Mouse (Mus musculus) v-Abl transformed pro-B cells (cell line): Measurements from ENCODE around the gene Lrrc45.

Experiments used
- in situ Hi-C, 2 experiments: fragments of 400-800 bp; cut with MboI; formaldehyde crosslinking; loops; one replicate each; pipeline ENCODE4 v1.15.1; 2025; ENCODE audit not compliant: unreplicated experiment in 2 of 2

Gene Lrrc45

DNA sequence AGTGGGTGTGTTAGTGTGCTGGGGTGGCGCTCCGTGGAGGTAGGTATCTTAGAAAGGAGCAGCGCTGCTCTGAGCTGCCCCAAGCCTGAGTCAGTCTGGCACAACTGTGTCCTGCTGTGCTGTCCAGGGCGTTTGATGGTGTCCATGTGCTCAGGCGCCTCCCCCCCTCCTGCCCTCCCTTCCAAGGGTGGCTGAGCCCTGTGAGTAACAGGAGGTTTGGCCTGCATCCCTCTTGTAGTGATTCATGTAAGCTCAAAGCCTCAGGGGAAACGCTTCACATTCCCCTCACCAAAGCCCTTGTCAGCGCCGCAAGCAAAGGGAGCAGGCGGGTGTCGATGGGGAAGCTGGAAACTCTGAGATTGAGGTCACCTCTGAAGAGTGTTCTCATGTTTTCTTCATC lies 16.0 kb upstream of the Lrrc45 start:
- in situ Hi-C loops, result no loop called here

DNA sequence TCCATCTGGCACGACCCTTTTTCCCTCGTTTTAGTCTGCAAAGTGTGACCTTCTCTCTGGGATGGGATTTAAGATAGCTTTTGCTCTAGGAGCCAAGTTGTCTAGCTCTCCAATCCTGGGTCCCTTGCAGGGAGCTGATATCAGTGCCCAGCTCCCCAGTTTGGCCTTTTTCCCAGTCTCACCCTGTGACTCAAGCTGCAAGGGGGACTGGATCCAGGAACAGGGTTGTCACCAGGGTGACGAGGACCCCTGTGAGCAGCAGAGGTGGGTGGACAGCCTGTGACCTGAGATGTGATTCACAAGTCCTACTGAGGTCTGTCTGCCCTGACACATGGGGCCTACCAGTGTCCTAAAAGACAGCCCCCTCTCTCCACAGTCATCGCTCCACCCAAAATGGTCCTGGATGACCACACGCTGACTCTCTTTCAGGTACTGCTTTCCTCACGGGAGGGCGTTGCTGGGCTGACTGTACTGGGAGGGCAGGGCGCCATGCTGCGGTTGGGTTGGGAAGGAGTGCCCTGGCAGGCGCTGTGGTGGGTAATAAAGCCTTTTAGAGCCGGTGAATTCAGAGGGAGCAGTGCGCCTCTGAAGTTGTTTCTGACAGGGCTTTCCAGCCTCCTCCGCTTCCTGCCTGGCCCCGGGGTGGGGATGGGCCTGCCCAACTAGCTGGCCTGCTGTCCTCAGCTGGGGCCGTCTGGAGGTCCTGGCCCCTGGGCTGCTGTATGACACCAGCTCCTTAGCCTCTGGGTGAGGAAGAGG lies 9.8 kb upstream of the Lrrc45 start:
- in situ Hi-C loops, result no loop called here

DNA sequence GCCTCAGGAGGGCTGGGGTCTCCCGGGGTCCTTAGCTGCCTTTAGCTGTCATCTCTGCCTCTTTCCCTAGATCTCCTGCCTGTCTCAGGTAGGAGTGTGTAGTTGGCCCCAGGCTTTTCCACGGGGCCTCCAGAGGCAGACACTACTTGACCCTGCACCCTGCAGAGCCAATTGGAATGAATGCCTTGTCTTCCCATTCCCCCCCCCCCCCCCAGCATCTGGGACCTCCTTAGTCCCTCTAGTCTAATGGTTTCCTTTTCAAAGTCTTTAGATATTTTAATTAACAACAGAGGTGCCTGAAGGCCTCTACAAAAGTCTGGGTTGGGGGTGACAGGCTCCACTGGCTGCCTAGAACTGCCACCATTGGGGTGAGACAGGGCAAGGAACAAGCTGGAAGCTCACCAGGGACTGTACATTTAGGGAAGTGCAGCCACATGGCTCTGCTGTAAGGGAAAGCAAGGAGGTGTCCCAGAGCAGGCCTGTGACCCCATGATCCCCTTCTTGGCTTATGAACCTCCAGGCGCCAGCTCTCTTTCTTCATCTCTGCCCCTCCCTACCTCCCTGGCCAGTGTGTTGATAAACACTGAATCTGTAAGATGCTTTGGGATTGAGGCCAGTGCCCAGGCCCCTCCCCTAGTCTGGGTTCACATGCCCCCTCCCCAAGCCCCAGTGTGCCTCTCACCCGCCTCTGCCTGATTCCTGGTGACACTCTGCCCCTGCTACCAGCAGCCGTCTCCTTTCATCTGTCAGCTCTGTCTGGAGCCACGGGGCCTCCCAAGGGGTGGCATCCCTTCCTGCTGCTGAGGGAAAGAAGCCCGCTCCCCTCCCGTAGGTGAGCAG lies 9.0 kb upstream of the Lrrc45 start:
- in situ Hi-C loops, result no loop called here

DNA sequence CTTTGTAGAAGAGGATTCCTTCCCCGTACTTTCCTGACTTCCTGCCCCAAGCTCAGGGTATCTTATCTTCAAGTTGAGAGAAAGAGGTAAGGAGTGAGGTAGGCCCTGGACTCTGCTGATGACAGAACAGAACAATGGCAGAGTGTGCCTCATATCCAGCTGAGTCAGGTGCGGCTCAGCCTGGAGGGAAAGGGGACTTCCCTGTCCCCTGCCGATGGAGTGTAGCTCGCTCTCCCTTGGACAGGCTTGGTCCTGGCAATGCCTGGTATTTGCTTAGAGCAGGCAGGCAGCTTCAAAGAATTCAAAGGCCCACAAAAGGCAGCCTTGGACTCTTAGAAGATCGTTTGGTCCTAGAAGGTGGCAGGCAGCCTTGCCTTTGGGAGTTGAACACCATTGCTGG lies 7.6 kb upstream of the Lrrc45 start:
- in situ Hi-C loops, result no loop called here

DNA sequence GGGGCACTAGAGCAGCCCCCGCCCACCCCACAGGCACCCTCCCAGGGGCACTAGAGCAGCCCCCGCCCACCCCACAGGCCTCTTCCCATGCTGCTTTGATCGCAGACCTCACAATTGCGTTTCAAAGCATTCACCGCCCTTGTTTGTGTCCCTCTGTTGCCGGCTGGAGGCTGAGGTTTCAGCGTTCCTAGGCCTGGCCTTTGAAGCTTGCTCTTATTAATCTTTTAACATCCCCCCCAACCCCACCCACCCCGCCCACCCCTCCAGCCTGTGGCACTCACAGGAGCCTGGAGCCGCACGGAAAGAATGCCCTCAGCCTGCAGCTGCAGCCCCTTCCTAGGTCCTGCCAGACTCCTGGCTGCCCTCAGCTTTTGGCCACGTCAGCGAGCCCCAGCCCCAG lies 6.5 kb upstream of the Lrrc45 start:
- in situ Hi-C loops, result no loop called here

DNA sequence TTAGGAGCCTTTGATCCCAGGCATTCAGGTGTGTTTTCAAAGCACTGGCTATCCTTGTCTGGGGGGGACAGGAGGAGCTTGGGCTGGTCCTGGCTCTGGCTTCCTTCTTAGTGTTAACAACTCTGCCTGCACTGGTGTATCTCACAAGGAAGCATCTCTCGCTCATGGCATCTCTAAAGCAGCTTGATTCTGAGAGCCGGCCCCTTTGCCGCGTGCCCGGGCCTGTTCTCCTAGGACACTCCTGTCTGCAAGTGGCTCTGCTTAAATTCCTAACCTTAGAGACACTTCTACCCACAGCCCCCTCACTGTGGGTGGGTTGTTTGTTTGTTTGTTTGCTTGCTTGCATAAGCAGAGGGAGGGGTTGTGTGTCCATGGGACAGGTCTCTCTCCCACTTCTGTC lies 5.8 kb upstream of the Lrrc45 start:
- in situ Hi-C loops, result no loop called here

DNA sequence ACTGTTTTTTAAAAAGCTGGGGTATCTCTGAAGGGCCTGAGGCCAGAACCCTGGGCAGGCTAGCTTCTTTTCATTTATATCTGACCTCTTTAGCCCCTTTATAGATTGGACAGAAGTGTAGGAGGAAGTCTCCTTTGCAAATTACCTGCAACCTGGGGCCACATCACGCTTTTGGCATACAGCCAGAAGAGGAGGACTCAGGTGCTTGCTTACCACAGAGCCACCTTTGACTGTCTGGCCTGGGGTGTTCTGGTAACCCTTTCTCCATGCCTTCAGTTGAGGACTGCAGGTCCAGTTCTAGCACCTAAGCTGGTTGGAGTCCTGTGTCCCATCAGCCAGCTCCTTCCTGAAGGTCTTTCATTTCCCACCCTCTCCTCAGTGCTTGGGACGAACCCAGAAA lies 4.2 kb upstream of the Lrrc45 start:
- in situ Hi-C loops, result no loop called here

DNA sequence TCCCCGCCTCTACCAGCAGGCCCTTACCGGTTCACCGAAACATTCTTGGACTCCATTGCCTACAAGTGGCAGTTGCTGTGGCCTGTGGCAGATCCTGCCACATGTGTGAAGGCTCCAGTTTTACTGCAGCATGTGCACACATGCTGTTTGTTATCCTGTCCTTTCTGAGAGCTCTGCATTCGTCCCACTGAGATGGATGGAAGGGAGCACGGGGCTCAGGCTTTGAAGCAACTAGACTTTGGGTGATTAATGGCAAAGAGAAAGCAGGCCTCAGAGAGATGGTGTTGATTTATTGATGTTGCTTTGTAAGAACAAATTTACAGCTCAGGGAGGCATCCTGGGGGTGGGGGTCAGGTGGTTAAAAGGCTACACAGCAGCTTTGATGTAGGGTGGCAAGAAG lies 3.1 kb upstream of the Lrrc45 start:
- in situ Hi-C loops, result loop anchor here (5.0 to 10.0 kb wide), 6 partner anchors 38 to 223 kb away; partner anchors contain the start of gene Aspscr1 (in 1 of the 2)

DNA sequence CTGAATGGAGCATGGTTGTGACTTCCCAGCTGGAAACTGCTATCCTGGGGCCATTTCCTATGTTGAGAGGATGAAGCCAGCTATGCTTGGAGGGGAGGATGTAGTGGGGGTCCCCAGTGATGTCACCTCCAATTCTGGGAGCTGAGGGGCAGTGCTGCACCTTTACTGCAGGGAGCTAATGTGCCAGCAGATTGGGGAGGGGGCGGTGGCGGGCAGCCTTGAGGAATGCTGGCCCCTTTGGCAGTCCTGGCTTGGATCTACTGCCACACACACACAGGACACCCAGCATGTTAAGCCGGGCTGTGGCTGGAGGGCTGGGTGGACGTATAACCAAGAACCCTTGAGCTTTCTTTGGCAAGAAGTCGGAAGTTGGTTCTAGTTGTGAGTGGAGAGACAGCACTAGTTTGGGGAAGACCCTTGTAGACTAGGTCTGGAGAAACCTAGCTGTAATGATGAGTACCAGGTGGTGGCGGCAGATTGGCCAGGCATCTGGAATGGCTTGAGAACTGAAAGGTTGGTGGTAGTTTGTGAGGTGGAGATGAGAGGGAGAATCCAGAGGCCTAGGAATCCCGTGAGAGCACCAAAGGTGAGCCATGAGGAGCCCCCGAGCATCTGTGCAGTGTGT lies 1.6 kb upstream of the Lrrc45 start:
- in situ Hi-C loops, result loop anchor here (5.0 to 10.0 kb wide), 6 partner anchors 40 to 225 kb away; partner anchors contain the start of gene Aspscr1 (in 1 of the 2)

DNA sequence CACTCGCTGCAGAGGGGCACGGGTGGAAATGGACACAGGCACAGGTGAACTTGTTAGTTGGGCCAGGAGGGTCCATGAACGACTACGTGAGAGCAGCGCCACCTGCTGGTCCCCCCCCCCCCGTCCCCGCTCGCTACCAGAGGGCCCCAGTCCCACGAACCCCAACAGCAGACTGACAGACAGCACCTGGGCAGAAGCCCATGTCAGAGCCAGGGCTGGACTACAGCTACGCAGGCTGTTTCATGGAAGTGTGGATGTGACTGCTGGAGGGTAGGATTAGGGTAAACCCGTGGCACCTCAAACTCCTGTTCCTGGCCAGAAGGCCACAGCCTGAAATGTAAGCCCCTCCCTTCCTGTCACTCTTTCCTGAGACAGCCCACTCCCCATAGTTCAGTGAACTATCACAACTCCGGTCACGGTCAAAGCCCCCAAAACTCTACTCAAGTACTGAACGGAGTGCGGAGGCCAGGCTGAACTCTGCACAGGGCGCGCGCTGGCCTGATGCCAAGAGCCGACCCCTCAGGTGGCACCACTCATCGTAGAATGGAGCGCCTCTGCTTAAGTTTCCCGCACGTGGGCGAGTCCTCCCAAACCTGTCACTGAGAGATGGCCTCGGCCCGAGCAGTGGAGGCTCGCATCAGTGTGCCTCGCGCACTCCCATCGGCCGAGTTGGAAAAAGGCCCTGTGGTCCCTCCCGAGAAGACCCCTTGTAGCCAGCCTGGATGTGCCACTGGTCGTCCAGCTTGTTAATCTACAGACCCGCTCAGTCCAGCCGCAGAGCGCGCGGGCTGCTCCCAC lies 755 bp upstream of the Lrrc45 start:
- in situ Hi-C loops, result loop anchor here (5.0 to 10.0 kb wide), 6 partner anchors 41 to 226 kb away; partner anchors contain the start of gene Aspscr1 (in 1 of the 2)

DNA sequence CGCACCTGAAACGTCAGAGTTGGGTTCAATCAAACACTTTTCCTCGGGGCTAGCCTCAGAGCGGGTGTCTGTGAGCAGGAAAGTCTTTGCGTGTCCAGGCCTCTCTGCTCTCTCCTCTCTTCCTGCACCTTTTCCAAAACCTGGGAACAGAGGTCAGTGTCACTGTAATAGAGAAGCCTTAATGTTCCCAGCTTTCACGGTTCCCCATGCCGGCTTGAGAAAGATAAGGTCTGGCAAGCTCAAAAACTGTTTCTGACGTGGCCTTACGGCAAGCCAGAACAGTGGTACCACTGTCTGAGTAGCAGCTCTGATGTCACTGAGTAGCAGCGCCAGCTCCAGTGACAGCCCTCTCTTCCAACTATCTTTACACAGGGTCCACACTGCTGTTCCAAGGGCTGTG lies 821 bp downstream of the Lrrc45 start:
- in situ Hi-C loops, result loop anchor here (5.0 to 10.0 kb wide), 6 partner anchors 42 to 227 kb away; partner anchors contain the start of gene Aspscr1 (in 1 of the 2)

DNA sequence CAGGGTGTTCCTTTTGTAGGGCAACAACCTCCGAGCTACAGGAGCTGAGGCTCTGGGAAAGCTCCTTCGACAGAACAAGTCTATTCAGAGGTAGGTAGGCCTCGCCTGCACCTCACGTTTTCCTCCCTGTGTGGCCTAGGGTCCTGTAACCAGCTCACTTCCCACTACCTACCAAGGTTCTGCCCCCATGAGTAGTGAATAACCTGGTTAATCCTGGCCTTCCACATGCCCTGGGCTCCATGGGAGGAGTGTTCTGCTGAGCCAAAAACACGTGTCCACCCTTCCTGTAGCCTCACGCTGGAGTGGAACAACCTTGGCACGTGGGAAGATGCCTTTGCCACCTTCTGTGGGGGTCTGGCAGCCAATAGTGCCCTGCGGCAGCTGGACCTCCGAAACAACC lies 1.4 kb downstream of the Lrrc45 start:
- in situ Hi-C loops, result loop anchor here (10.0 kb wide), 2 partner anchors 200 to 210 kb away; no protein-coding TSS in a partner anchor

DNA sequence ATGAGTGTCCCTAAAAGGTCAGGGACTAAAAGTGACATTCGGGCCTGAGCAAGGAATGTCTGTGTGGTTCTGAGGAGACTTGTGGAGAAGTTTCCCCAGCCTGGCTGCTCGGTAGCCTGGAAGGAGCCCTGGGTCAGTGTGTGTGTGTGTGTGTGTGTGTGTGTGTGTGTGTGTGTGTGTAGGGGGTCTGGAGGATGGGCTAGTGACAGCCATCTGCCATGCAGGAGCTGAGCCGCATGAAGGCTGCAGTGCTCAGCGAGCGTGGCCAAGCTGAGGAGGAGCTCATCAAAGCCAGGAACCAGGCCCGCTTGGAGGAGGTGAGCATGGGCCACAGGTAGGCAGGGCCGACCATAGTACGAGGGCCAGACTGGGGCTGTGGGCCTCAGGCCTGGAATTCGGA lies 5.5 kb downstream of the Lrrc45 start:
- in situ Hi-C loops, result loop anchor here (10.0 kb wide), 2 partner anchors 204 to 214 kb away; no protein-coding TSS in a partner anchor

DNA sequence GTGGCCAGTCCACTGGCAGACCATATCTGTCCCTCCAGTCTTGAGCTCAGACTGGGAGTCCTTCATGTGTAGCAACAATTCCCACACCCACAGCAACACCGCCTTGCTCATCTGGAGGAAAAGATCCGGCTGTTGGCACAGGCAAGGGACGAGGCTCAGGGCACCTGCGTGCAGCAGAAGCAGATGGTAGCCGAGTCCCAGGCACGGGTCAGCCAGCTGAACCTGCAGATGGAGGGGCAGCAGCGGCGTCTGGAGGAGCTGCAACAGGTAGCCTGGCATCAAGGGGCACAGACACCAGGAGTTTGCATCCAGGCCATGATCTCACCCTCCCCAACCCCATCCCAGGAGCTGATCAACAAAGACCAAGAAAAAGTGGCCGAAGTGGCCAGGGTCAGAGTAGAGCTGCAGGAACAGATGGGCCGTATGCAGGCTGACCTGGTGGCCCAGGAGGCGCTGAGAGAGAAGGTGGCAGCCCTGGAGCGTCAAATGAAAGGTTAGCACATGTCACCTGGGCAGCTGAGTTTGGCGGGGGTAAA lies 6.2 kb downstream of the Lrrc45 start:
- in situ Hi-C loops, result loop anchor here (5.0 to 10.0 kb wide), 7 partner anchors 57 to 322 kb away; partner anchors contain the start of gene Cd7 (in 1 of the 2)

DNA sequence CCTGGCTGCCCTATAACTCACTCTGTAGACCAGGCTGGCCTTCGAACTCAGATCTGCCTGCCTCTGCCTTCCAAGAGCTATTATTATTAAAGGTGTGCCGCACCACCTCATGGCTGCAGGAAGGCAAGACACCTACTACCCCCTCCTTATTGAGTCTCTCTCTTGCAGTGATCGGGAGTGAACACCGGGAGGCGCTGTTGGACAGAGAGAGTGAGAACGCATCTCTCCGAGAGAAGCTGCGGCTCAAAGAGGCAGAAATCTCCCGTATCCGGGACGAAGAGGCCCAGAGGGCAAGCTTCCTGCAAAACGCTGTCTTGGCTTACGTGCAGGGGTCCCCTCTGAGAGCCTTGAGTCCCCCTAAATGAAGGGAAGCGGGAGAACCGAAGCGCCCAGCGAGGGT lies 6.7 kb downstream of the Lrrc45 start:
- in situ Hi-C loops, result loop anchor here (5.0 to 10.0 kb wide), 5 partner anchors 57 to 322 kb away; partner anchors contain the start of gene Cd7 (in 1 of the 2)

DNA sequence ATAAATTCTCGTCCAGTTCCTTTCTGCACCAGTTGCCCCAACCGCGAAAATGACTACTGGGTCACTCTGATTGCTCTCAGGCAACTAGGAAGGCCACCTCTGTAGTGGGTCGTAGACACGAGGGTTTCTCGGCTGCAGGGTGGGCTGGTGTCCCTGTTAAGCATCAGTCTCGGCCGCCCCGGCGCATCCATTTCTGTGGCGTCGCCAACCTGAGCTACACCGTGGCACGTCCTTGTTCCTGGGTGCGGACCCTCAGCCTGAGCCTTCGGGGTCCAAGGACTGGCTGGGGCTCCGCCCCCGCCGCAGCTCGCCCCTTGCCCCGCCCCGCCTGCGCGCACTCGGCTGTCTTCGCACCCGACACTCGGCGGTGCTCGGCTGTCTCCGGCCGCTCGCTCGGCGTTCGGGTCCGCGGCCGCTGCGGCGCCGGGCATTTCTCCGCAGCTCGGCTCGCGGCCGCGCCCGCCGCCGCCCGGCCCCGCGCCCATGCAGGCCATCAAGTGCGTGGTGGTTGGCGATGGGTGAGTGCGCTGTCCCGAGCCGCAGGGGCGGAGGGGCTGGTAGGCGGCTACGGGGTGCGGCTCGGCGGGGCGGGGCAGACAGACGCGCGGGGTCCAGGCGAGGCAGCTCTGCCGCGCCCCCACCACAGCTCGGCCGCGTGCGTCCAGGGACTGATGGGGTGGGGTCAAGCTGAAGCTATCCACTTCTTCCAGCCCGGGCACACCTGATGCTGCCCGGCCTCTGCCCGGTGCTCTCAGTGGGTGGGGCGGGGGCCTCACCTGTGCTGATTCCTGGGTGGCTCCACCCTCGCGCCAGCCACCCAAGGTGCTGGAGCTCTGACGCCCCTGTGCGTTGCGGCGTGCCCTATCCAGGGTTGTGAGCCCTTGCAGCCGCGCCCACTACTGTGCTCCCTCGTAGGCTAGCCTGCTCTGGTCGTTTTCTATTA lies 7.7 kb downstream of the Lrrc45 start, which contains the start of gene Rac3:
Rac3 (plus strand) TSS at position 347 of the 943 bp plus-strand sequence.
- in situ Hi-C loops, result loop anchor here (5.0 to 10.0 kb wide), 5 partner anchors 56 to 321 kb away; partner anchors contain the start of gene Cd7 (in 1 of the 2)

DNA sequence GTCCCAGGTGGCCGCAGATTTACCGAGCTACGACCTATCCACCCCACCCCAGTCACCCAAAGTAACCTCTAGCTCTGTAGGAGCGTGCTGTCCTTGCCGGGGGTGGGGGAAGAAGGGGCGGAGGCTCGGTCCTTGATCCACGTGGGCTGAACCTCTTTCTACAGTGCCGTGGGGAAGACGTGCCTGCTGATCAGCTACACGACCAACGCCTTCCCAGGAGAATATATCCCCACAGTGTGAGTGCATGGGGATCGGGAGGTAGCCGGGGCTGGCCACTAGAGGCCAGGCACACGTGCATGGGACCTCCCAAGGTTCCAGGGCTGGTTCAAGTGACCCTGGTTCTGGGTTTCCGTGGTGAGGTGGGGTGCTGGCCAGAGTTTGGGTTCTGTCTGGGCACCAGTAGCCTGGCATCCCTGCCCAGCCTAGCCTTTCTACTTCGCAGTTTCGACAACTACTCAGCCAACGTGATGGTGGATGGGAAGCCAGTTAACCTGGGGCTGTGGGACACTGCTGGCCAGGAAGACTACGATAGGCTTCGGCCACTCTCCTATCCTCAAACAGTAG lies 8.4 kb downstream of the Lrrc45 start:
- in situ Hi-C loops, result loop anchor here (5.0 to 10.0 kb wide), 5 partner anchors 55 to 320 kb away; partner anchors contain the start of gene Cd7 (in 1 of the 2)
